22 mouse cellular contexts compared by ENCODE assay signal in genomic region chr8:122118536-122118935, GRCm38 (mm10).
A peak's percentile ranks its signal among the peaks of the same experiment; 100 is the strongest.
DNase-seq lines count a peak whose midpoint lies in the region; ATAC-seq and TF ChIP-seq lines count a peak whose summit lies in the region.
"Had no signal": no experiment of that assay in that cellular context is flagged by ENCODE, and none has a peak within 500 bp of the region (broad histone marks: within the 10 kb centered on the region; RNA-seq: fewer than 3 reads in every experiment).

No protein-coding gene starts in this region.

- no peak overlapping the region for H3K4me2 ChIP-seq in forebrain, embryonic 13.5 days
- no peak overlapping the region for H3K4me2 ChIP-seq in limb, embryonic 14.5 days (replicated peaks; ENCODE audit: low read depth, low read length, severe bottlenecking)
- H3K4me2 ChIP-seq: embryonic facial prominence, embryonic 12.5 days; heart, embryonic 11.5 days; hindbrain, embryonic 15.5 days; liver, embryonic 12.5 days had no signal

- H3K9ac ChIP-seq in forebrain, embryonic 13.5 days, result no peak overlapping the region
- no peak overlapping the region for H3K9ac ChIP-seq in limb, embryonic 14.5 days (ENCODE audit: low read depth, low read length, severe bottlenecking)
- H3K9ac ChIP-seq: embryonic facial prominence, embryonic 12.5 days; hindbrain, embryonic 15.5 days; liver, embryonic 12.5 days had no signal

- 0 out of 2 replicates have a peak overlapping the region, but pooled peaks have one; percentile 20 for H3K27ac ChIP-seq in forebrain, embryonic 10.5 days
- no peak overlapping the region for H3K27ac ChIP-seq in forebrain, embryonic 13.5 days
- H3K27ac ChIP-seq in limb, embryonic 14.5 days (replicated peaks; ENCODE audit: low read depth, low read length), result no peak overlapping the region
- no peak overlapping the region for H3K27ac ChIP-seq in limb, embryonic 10.5 days
- no peak overlapping the region for H3K27ac ChIP-seq in thymus, adult 2 months (ENCODE audit: control insufficient read depth, insufficient read depth, low read length)
- H3K27ac ChIP-seq: hindbrain, embryonic 15.5 days; liver, embryonic 12.5 days had no signal

- H3K4me3 ChIP-seq in forebrain, embryonic 10.5 days, result no peak overlapping the region
- no peak overlapping the region for H3K4me3 ChIP-seq in forebrain, embryonic 13.5 days
- no peak overlapping the region for H3K4me3 ChIP-seq in limb, embryonic 14.5 days (replicated peaks; ENCODE audit: low read length)
- no peak overlapping the region for H3K4me3 ChIP-seq in limb, embryonic 10.5 days
- H3K4me3 ChIP-seq in thymus, adult 2 months (ENCODE audit: control insufficient read depth, insufficient read depth, low read length), result no peak overlapping the region
- H3K4me3 ChIP-seq: embryonic facial prominence, embryonic 12.5 days; hindbrain, embryonic 15.5 days; liver, embryonic 12.5 days; myocyte had no signal

- TF ChIP-seq CTCF in thymus, adult 2 months (IDR thresholded peaks at IDR 0.05; ENCODE audit: borderline replicate concordance, control insufficient read depth, extremely low read depth, insufficient read depth, low read length, poor library complexity), result no peak

- DNase-seq in forebrain, embryonic 10.5 days (ENCODE audit: extremely low spot score, low spot score), result no peak
- DNase-seq in limb, embryonic 14.5 days (ENCODE audit: low spot score), result no peak
- DNase-seq in limb, embryonic 10.5 days (ENCODE audit: low spot score), result no peak
- peak; percentile 42 for DNase-seq in ZHBTc4 (ENCODE audit: low read depth, low spot score)
- peak; percentile 74 for DNase-seq in gastrocnemius, postnatal 14 days
- DNase-seq in thymus, adult 2 months, result no peak
- DNase-seq in B cell, adult 2 months, result no peak
- DNase-seq: adrenal gland, postnatal 14 days; cerebellum, adult 18-20 months; layer of hippocampus, postnatal 36 days; midbrain, embryonic 14.5 days; spleen, adult 18-20 months; thymus, postnatal 36 days had no signal

- H3K36me3 ChIP-seq in forebrain, embryonic 10.5 days (replicated peaks), result no peaks in the 10 kb centered on the region
- H3K36me3 ChIP-seq in forebrain, embryonic 13.5 days (ENCODE audit: poor library complexity, severe bottlenecking), result no peaks in the 10 kb centered on the region
- no peaks in the 10 kb centered on the region for H3K36me3 ChIP-seq in limb, embryonic 14.5 days (ENCODE audit: control insufficient read depth, insufficient read depth, low read length)
- no peaks in the 10 kb centered on the region for H3K36me3 ChIP-seq in limb, embryonic 10.5 days
- no peaks in the 10 kb centered on the region for H3K36me3 ChIP-seq in thymus, adult 2 months (ENCODE audit: control insufficient read depth, insufficient read depth, low read length)
- H3K36me3 ChIP-seq: embryonic facial prominence, embryonic 12.5 days; hindbrain, embryonic 15.5 days; liver, embryonic 12.5 days had no signal

- H3K9me3 ChIP-seq in forebrain, embryonic 10.5 days, result no peaks in the 10 kb centered on the region
- H3K9me3 ChIP-seq in forebrain, embryonic 13.5 days (replicated peaks), result no peaks in the 10 kb centered on the region
- H3K9me3 ChIP-seq in limb, embryonic 14.5 days (ENCODE audit: control insufficient read depth, low read length), result no peaks in the 10 kb centered on the region
- no peaks in the 10 kb centered on the region for H3K9me3 ChIP-seq in limb, embryonic 10.5 days (replicated peaks)
- H3K9me3 ChIP-seq: embryonic facial prominence, embryonic 12.5 days; hindbrain, embryonic 15.5 days; liver, embryonic 12.5 days had no signal

- 81% methylated on average over 15 of the region's 15 CpGs for whole genome bisulfite sequencing in forebrain, embryonic 10.5 days
- 82% methylated on average over 15 of the region's 15 CpGs for WGBS in forebrain, embryonic 13.5 days
- WGBS in limb, embryonic 14.5 days, result 75% methylated on average over 15 of the region's 15 CpGs
- WGBS in limb, embryonic 10.5 days, result 76% methylated on average over 15 of the region's 15 CpGs
- WGBS in thymus, adult 2 months, result 93% methylated on average over 15 of the region's 15 CpGs

- peaks cover 9% of the 10 kb centered on the region; the same call in 1 of the 2 replicates for H3K4me1 ChIP-seq in forebrain, embryonic 10.5 days
- no peaks in the 10 kb centered on the region for H3K4me1 ChIP-seq in forebrain, embryonic 13.5 days
- peaks cover 12% of the 10 kb centered on the region for H3K4me1 ChIP-seq in limb, embryonic 14.5 days (ENCODE audit: control insufficient read depth, insufficient read depth, low read length)
- H3K4me1 ChIP-seq in limb, embryonic 10.5 days, result peaks cover 22% of the 10 kb centered on the region
- 0 out of 2 replicates have a peak, but pooled peaks cover 6% of the 10 kb centered on the region for H3K4me1 ChIP-seq in thymus, adult 2 months (replicated peaks; ENCODE audit: control insufficient read depth, insufficient read depth, low read length)
- H3K4me1 ChIP-seq: hindbrain, embryonic 15.5 days; liver, embryonic 12.5 days had no signal

- H3K27me3 ChIP-seq in forebrain, embryonic 10.5 days (ENCODE audit: poor library complexity, severe bottlenecking), result no peaks in the 10 kb centered on the region
- H3K27me3 ChIP-seq in forebrain, embryonic 13.5 days, result no peaks in the 10 kb centered on the region
- H3K27me3 ChIP-seq in limb, embryonic 14.5 days (ENCODE audit: control insufficient read depth, insufficient read depth, low read length), result no peaks in the 10 kb centered on the region
- H3K27me3 ChIP-seq in limb, embryonic 10.5 days (ENCODE audit: low read depth, poor library complexity, severe bottlenecking), result no peaks in the 10 kb centered on the region
- H3K27me3 ChIP-seq in thymus, adult 2 months (ENCODE audit: control insufficient read depth, insufficient read depth, low read length), result no peaks in the 10 kb centered on the region
- H3K27me3 ChIP-seq: embryonic facial prominence, embryonic 12.5 days; hindbrain, embryonic 15.5 days; liver, embryonic 12.5 days had no signal

- no peak for TF ChIP-seq POLR2A in limb, embryonic 14.5 days (IDR thresholded peaks at IDR 0.05; ENCODE audit: borderline replicate concordance, extremely low read depth, insufficient read depth, insufficient read length)
- no peak for TF ChIP-seq POLR2A in thymus, adult 2 months (IDR thresholded peaks at IDR 0.05; ENCODE audit: control insufficient read depth, extremely low read depth, insufficient read depth, low read length, poor library complexity)

- intact Hi-C loops in gastrocnemius, postnatal 14 days (cut with DNase I; ENCODE audit: low total_unique reads), result no loop called here

- no peak for ATAC-seq in forebrain, embryonic 13.5 days
- peak; percentile 34; the same call in 1 of the 2 replicates for ATAC-seq in limb, embryonic 14.5 days (ENCODE audit: low FRiP score, low read depth)
- ATAC-seq: activated CD4-positive, CD25-positive, alpha-beta regulatory T cell, adult 4 months; forebrain, embryonic 16.5 days; intestine, postnatal 0 days; liver, embryonic 12.5 days had no signal

Comparison
In these comparisons a context has a peak if more than half of its experiments do, and no peak if none do; other contexts are left out.
1. DNase-seq: peak in ZHBTc4 (single experiment) and gastrocnemius, postnatal 14 days (single experiment); none in forebrain, embryonic 10.5 days (single experiment), limb, embryonic 14.5 days (single experiment), limb, embryonic 10.5 days (single experiment), thymus, adult 2 months (single experiment) and B cell, adult 2 months (0 of 2).